In genomic region chr9:108095949-108096712, GRCm38 (mm10) we compare ENCODE assay signal across 9 mouse cellular contexts. TPM values are rescaled to one million over a fixed set of nuclear protein-coding genes. Genes with fewer than 3 reads are reported as not detected.
DNase-seq lines count a peak whose midpoint lies in the region; ATAC-seq and TF ChIP-seq lines count a peak whose summit lies in the region.
"Had no signal": no experiment of that assay in that cellular context is flagged by ENCODE, and none has a peak within 500 bp of the region (broad histone marks: within the 10 kb centered on the region; RNA-seq: fewer than 3 reads in every experiment).

No protein-coding gene starts in this region.

- no peaks in the 10 kb centered on the region for H3K27me3 ChIP-seq in heart, embryonic 12.5 days (replicated peaks)
- H3K27me3 ChIP-seq in megakaryocyte, embryonic 14.5 days (replicated peaks), result peaks cover 7% of the 10 kb centered on the region
- H3K27me3 ChIP-seq in intestine, postnatal 0 days (replicated peaks; ENCODE audit: control insufficient read depth, insufficient read depth, low read length), result no peaks in the 10 kb centered on the region
- no peaks in the 10 kb centered on the region for H3K27me3 ChIP-seq in small intestine, adult 2 months (ENCODE audit: control insufficient read depth, insufficient read depth, low read length)

- peak overlapping the region; percentile 46; the same call in 1 of the 2 replicates for H3K9ac ChIP-seq in heart, embryonic 12.5 days
- 0 out of 2 replicates have a peak overlapping the region, but pooled peaks have one; percentile 18 for H3K9ac ChIP-seq in intestine, postnatal 0 days (ENCODE audit: low read depth, low read length)

- no peak for DNase-seq in heart, adult 18-20 months
- DNase-seq in left cerebral cortex, adult 8-10 months (ENCODE audit: low spot score in 2 of 2), result no peak
- no peak for DNase-seq in retina, embryonic 14.5 days (ENCODE audit: low spot score)

- peak overlapping the region; percentile 26 for H3K27ac ChIP-seq in heart, embryonic 12.5 days (ENCODE audit: poor library complexity, severe bottlenecking)
- peak overlapping the region; percentile 91 for H3K27ac ChIP-seq in intestine, postnatal 0 days (ENCODE audit: low read depth, low read length)
- H3K27ac ChIP-seq in small intestine, adult 2 months (ENCODE audit: insufficient read depth, low read depth, low read length), result 0 out of 2 replicates have a peak overlapping the region, but pooled peaks have one; percentile 0

- H3K4me1 ChIP-seq in heart, embryonic 12.5 days (replicated peaks), result peaks cover 39% of the 10 kb centered on the region
- peaks cover 32% of the 10 kb centered on the region for H3K4me1 ChIP-seq in megakaryocyte, embryonic 14.5 days
- peaks cover 8% of the 10 kb centered on the region; the same call in 1 of the 2 replicates for H3K4me1 ChIP-seq in intestine, postnatal 0 days (replicated peaks; ENCODE audit: control insufficient read depth, insufficient read depth, low read length)
- peaks cover 5% of the 10 kb centered on the region for H3K4me1 ChIP-seq in small intestine, adult 2 months (ENCODE audit: control insufficient read depth, insufficient read depth, insufficient read length, low read length)

- no peak; the same call in 1 of the 2 replicates for TF ChIP-seq CTCF in intestine, postnatal 0 days (IDR thresholded peaks at IDR 0.05; ENCODE audit: low read depth)
- no peak for TF ChIP-seq CTCF in small intestine, adult 2 months (IDR thresholded peaks at IDR 0.05; ENCODE audit: extremely low read depth, insufficient read length, insufficient replicate concordance, low read depth, low read length)

- TF ChIP-seq POLR2A in small intestine, adult 2 months (IDR thresholded peaks at IDR 0.05; ENCODE audit: low read depth, low read length), result no peak

- H3K4me2 ChIP-seq in heart, embryonic 12.5 days, result peak overlapping the region; percentile 93
- H3K4me2 ChIP-seq in intestine, postnatal 0 days (replicated peaks; ENCODE audit: low read depth), result peak overlapping the region; percentile 93

- H3K9me3 ChIP-seq in heart, embryonic 12.5 days (replicated peaks), result no peaks in the 10 kb centered on the region
- H3K9me3 ChIP-seq in megakaryocyte, embryonic 14.5 days, result no peaks in the 10 kb centered on the region
- no peaks in the 10 kb centered on the region for H3K9me3 ChIP-seq in intestine, postnatal 0 days (ENCODE audit: control insufficient read depth)

- peaks cover 15% of the 10 kb centered on the region for H3K36me3 ChIP-seq in heart, embryonic 12.5 days
- H3K36me3 ChIP-seq in megakaryocyte, embryonic 14.5 days (replicated peaks; ENCODE audit: low read length), result peaks cover 23% of the 10 kb centered on the region
- H3K36me3 ChIP-seq in intestine, postnatal 0 days (ENCODE audit: control insufficient read depth, insufficient read depth), result peaks cover 10% of the 10 kb centered on the region
- peaks cover 18% of the 10 kb centered on the region for H3K36me3 ChIP-seq in small intestine, adult 2 months (ENCODE audit: control insufficient read depth, insufficient read depth, low read length)

- no peak for ATAC-seq in heart, embryonic 12.5 days (ENCODE audit: insufficient number of reproducible peaks, low FRiP score)
- ATAC-seq in megakaryocyte, adult 5-6 weeks (ENCODE audit: poor library complexity, severe bottlenecking), result no peak
- ATAC-seq in intestine, postnatal 0 days, result no peak

- WGBS in heart, embryonic 12.5 days, result 66% methylated on average over 10 of the region's 10 CpGs
- 48% methylated on average over 10 of the region's 10 CpGs for WGBS in intestine, postnatal 0 days
- 53% methylated on average over 10 of the region's 10 CpGs for WGBS in small intestine, adult 2 months

- H3K4me3 ChIP-seq in heart, embryonic 12.5 days, result 0 out of 2 replicates have a peak overlapping the region, but pooled peaks have one; percentile 4
- peak overlapping the region; percentile 38 for H3K4me3 ChIP-seq in megakaryocyte, embryonic 14.5 days (replicated peaks)
- H3K4me3 ChIP-seq in intestine, postnatal 0 days (ENCODE audit: low read depth, low read length), result no peak overlapping the region
- H3K4me3 ChIP-seq in small intestine, adult 2 months (ENCODE audit: low read depth, low read length), result no peak overlapping the region

RNA-seq across cellular contexts. Expression of gene Apeh, which starts 1.7 kb away (rescaled TPM):
- 48.0 and 51.1 TPM in 2 replicates for polyA plus RNA-seq in heart, embryonic 12.5 days (2016; fragmentation: Nextera tagmentation; extraction: Ambion mirVana)
- 10 to 100 TPM; 37.4 to 48.3 TPM for total RNA-seq in heart, adult 18-20 months (2021)
- 13.0 and 26.5 TPM in 2 replicates for polyA plus RNA-seq in megakaryocyte, embryonic 14.5 days (2012; ENCODE audit: insufficient read depth, low replicate concordance)
- total RNA-seq in megakaryocyte, adult 5-6 weeks (2015), result 37.9 and 41.0 TPM in 2 replicates
- 56.9 and 61.8 TPM in 2 replicates for total RNA-seq in megakaryocyte, adult 5-6 weeks (2017)
- polyA plus RNA-seq in intestine, postnatal 0 days (2015; fragmentation: Nextera tagmentation; extraction: Ambion mirVana), result 82.6 and 98.4 TPM in 2 replicates
- polyA plus RNA-seq in small intestine, adult 2 months (2012; rRNA removed), result 127 and 189 TPM in 2 replicates
- total RNA-seq in left cerebral cortex, adult 8-10 months (2022), result 10 to 100 TPM; 34.9 to 41.9 (median 39.3) TPM

RNA-seq across cellular contexts. Expression of gene Rnf123, which starts 13.0 kb away (rescaled TPM):
- 32.8 and 37.0 TPM in 2 replicates for polyA plus RNA-seq in heart, embryonic 12.5 days (2016; fragmentation: Nextera tagmentation; extraction: Ambion mirVana)
- 10 to 100 TPM; 83.4 to 86.8 TPM for total RNA-seq in heart, adult 18-20 months (2021)
- polyA plus RNA-seq in megakaryocyte, embryonic 14.5 days (2012; ENCODE audit: insufficient read depth, low replicate concordance), result 51.9 and 73.7 TPM in 2 replicates
- 27.8 and 30.7 TPM in 2 replicates for total RNA-seq in megakaryocyte, adult 5-6 weeks (2015)
- total RNA-seq in megakaryocyte, adult 5-6 weeks (2017), result 20.9 and 21.1 TPM in 2 replicates
- 17.2 and 18.2 TPM in 2 replicates for polyA plus RNA-seq in intestine, postnatal 0 days (2015; fragmentation: Nextera tagmentation; extraction: Ambion mirVana)
- polyA plus RNA-seq in small intestine, adult 2 months (2012; rRNA removed), result 48.3 and 86.7 TPM in 2 replicates
- total RNA-seq in left cerebral cortex, adult 8-10 months (2022), result 100 to 1,000 TPM; 109 to 112 (median 111) TPM

RNA-seq across cellular contexts. Expression of gene Mst1, which starts 15.9 kb away (rescaled TPM):
- 0.31 and 0.37 TPM in 2 replicates for polyA plus RNA-seq in heart, embryonic 12.5 days (2016; fragmentation: Nextera tagmentation; extraction: Ambion mirVana)
- under 1 TPM in 1 of 2 experiments, not detected in 1; 0.36 TPM for total RNA-seq in heart, adult 18-20 months (2021)
- 0.17 TPM in 1 of 2 replicates, not detected in the other for polyA plus RNA-seq in megakaryocyte, embryonic 14.5 days (2012; ENCODE audit: insufficient read depth, low replicate concordance)
- total RNA-seq in megakaryocyte, adult 5-6 weeks (2015), result 0.69 TPM in 1 of 2 replicates, not detected in the other
- not detected in 2 replicates for total RNA-seq in megakaryocyte, adult 5-6 weeks (2017)
- polyA plus RNA-seq in intestine, postnatal 0 days (2015; fragmentation: Nextera tagmentation; extraction: Ambion mirVana), result 0.78 and 0.84 TPM in 2 replicates
- 0.18 and 0.35 TPM in 2 replicates for polyA plus RNA-seq in small intestine, adult 2 months (2012; rRNA removed)
- not detected for total RNA-seq in left cerebral cortex, adult 8-10 months (2022)
- total RNA-seq: layer of hippocampus, postnatal 14 days had no signal

RNA-seq across cellular contexts. Expression of gene Amigo3, which starts 43.2 kb away (rescaled TPM):
- polyA plus RNA-seq in heart, embryonic 12.5 days (2016; fragmentation: Nextera tagmentation; extraction: Ambion mirVana), result 2.4 and 3.1 TPM in 2 replicates
- total RNA-seq in heart, adult 18-20 months (2021), result 1 to 10 TPM; 1.4 to 1.8 TPM
- 0.65 and 1.0 TPM in 2 replicates for polyA plus RNA-seq in megakaryocyte, embryonic 14.5 days (2012; ENCODE audit: insufficient read depth, low replicate concordance)
- total RNA-seq in megakaryocyte, adult 5-6 weeks (2015), result 1.2 and 1.5 TPM in 2 replicates
- 2.0 and 2.6 TPM in 2 replicates for total RNA-seq in megakaryocyte, adult 5-6 weeks (2017)
- 4.4 and 4.8 TPM in 2 replicates for polyA plus RNA-seq in intestine, postnatal 0 days (2015; fragmentation: Nextera tagmentation; extraction: Ambion mirVana)
- polyA plus RNA-seq in small intestine, adult 2 months (2012; rRNA removed), result 6.1 and 12.0 TPM in 2 replicates
- 1 to 10 TPM in 2 of 4 experiments, under 1 TPM in 2; 0.70 to 1.3 (median 1.0) TPM for total RNA-seq in left cerebral cortex, adult 8-10 months (2022)

RNA-seq across cellular contexts. Expression of gene Gmppb, which starts 47.1 kb away (rescaled TPM):
- polyA plus RNA-seq in heart, embryonic 12.5 days (2016; fragmentation: Nextera tagmentation; extraction: Ambion mirVana), result 23.2 and 24.5 TPM in 2 replicates
- 10 to 100 TPM; 10.5 to 10.6 TPM for total RNA-seq in heart, adult 18-20 months (2021)
- 2.6 and 30.7 TPM in 2 replicates for polyA plus RNA-seq in megakaryocyte, embryonic 14.5 days (2012; ENCODE audit: insufficient read depth, low replicate concordance)
- total RNA-seq in megakaryocyte, adult 5-6 weeks (2015), result 6.4 and 6.9 TPM in 2 replicates
- 14.0 and 19.1 TPM in 2 replicates for total RNA-seq in megakaryocyte, adult 5-6 weeks (2017)
- 146 and 154 TPM in 2 replicates for polyA plus RNA-seq in intestine, postnatal 0 days (2015; fragmentation: Nextera tagmentation; extraction: Ambion mirVana)
- polyA plus RNA-seq in small intestine, adult 2 months (2012; rRNA removed), result 34.5 and 56.7 TPM in 2 replicates
- 10 to 100 TPM; 13.9 to 17.6 (median 14.8) TPM for total RNA-seq in left cerebral cortex, adult 8-10 months (2022)

Comparison
In these comparisons a context has a peak if more than half of its experiments do, and no peak if none do; other contexts are left out.
1. H3K27ac ChIP-seq: peak in every context shown above with its lines; median percentile 91 in intestine, postnatal 0 days; 26 in heart, embryonic 12.5 days; 0 in small intestine, adult 2 months.
2. H3K4me3 ChIP-seq: peak in heart, embryonic 12.5 days (single experiment) and megakaryocyte, embryonic 14.5 days (single experiment); none in intestine, postnatal 0 days (single experiment) and small intestine, adult 2 months (single experiment).